Mouse (Mus musculus) inflammation-experienced regulatory T-cells, adult 16 weeks (primary cell): ENCODE results near the gene Vmn1r88. TPM values are rescaled to one million over a fixed set of nuclear protein-coding genes. Genes with fewer than 3 reads are reported as not detected.

Experiments used
- polyA plus RNA-seq: library from polyadenylated mRNA; unstranded; fragments of 100-300 nt; shearing (Covaris generic); gene quantifications from one replicate; pipeline ENCODE4 v1.2.1, GENCODE M21; 2017

Vmn1r88 gene
- polyA plus RNA-seq, result 0.06 TPM

DNA sequence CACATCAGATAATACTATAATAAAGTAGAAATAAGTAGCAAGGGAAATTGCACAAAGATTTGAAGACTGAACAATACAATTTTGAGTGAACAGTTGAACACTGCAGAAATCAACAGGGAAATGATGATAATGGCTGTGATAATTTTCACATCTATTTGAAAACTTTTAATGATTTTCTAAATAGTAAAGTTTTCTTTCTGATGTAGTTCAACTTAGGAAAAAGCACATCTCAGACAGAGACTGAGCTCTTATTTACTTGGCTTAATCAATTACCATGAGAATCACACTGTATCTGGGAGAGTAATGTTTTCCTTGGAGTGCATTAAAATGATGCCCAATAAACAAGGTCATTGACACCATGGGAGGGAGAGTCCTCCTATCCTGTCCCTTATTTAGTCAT, at the start of gene Vmn1r88:
Gene Vmn1r88 (plus strand): TSS at position 301 of the 400 bp plus-strand sequence.

DNA sequence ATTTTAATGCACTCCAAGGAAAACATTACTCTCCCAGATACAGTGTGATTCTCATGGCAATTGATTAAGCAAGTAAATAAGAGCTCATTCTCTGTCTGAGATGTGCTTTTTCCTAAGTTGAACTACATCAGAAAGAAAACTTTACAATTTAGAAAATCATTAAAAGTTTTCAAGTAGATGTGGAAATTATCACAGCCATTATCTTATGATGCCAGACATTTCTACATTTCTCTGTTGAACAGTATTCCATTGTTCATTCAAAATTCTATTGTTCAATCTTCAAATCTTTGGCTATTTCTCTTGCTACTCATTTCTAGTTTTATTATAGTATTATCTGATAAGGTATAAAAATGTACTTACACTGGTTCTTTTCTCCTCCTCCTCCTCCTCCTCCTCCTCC, 39.6 kb upstream of the Vmn1r88 start, which contains the start of gene Vmn1r86:
Gene Vmn1r86 (minus strand): TSS at position 101 of the 400 bp plus-strand sequence.

DNA sequence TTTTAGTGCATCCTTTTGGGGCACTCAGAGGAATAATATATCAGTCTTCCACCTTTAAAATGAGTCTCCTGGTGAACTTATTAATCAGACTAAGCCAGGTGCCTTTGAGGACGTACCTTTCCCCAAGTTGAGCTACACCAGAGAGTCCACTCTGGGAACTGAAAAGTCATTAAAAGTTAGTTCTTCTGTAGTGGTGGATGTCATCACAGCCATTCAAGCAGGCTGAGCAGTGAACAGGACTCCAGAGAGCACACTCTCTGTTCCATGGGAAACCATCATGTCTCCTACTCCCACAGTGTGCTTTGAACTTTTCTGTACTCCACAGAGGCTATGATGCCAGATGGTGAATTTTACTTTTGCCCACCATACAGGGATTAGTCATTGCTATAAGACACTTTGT, 19.3 kb upstream of the Vmn1r88 start, which contains the start of gene Vmn1r87:
Gene Vmn1r87 (minus strand): TSS at position 101 of the 400 bp plus-strand sequence.

DNA sequence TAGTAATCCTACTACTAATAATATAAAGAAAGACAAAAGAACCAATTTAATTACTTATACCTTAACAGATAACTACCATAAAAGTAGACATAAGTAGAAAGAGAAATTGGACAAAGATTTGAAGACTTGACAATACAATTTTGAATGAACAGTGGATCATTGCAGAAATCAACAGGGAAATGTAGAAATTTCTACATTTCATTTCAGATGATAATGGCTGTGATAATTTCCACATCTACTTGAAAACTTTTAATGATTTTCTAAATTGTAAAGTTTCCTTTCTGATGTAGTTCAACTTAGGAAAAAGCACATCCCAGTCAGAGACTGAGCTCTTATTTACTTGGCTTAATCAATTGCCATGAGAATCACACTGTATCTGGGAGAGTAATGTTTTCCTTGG, 53.4 kb downstream of the Vmn1r88 start, which contains the start of gene Vmn1r89:
Gene Vmn1r89 (plus strand): TSS at position 301 of the 400 bp plus-strand sequence.

Other genes starting within 250 kb of the Vmn1r88 start
- 894 TPM for gene Rps5, start 237.3 kb upstream of the Vmn1r88 start, polyA plus RNA-seq
- gene Rnf225, start 232.2 kb upstream of the Vmn1r88 start, polyA plus RNA-seq, result not detected
- 9.4 TPM for gene Zfp324, start 193.7 kb upstream of the Vmn1r88 start, polyA plus RNA-seq
- gene Zfp446, start 181.7 kb upstream of the Vmn1r88 start, polyA plus RNA-seq, result 10.4 TPM
- gene Slc27a5, start 161.4 kb upstream of the Vmn1r88 start, polyA plus RNA-seq, result not detected
- 29.7 TPM for gene Trim28, start 160.5 kb upstream of the Vmn1r88 start, polyA plus RNA-seq
- 6.4 TPM for gene Zbtb45, start 149.5 kb upstream of the Vmn1r88 start, polyA plus RNA-seq
- 262 TPM for gene Chmp2a, start 124.8 kb upstream of the Vmn1r88 start, polyA plus RNA-seq
- 8.9 TPM for gene Ube2m, start 121.3 kb upstream of the Vmn1r88 start, polyA plus RNA-seq
- 0.28 TPM for gene Mzf1, start 104.8 kb upstream of the Vmn1r88 start, polyA plus RNA-seq
- gene Vmn1r85, start 64.4 kb upstream of the Vmn1r88 start, polyA plus RNA-seq, result not detected
- not detected for gene Vmn1r86, start 39.7 kb upstream of the Vmn1r88 start, polyA plus RNA-seq
- gene Vmn1r87, start 19.4 kb upstream of the Vmn1r88 start, polyA plus RNA-seq, result not detected
- not detected for gene Vmn1r89, start 53.5 kb downstream of the Vmn1r88 start, polyA plus RNA-seq
- 27.6 TPM for gene Lig1, start 117.7 kb downstream of the Vmn1r88 start, polyA plus RNA-seq
- 5.5 TPM for gene Zswim9, start 119.2 kb downstream of the Vmn1r88 start, polyA plus RNA-seq
- 0.15 TPM for gene Pla2g4c, start 165.1 kb downstream of the Vmn1r88 start, polyA plus RNA-seq
- gene Cabp5, start 238.6 kb downstream of the Vmn1r88 start, polyA plus RNA-seq, result not detected